Mouse (Mus musculus) heart, embryonic 16.5 days (tissue): ENCODE results near the gene Ccdc61. TPM values are rescaled to one million over a fixed set of nuclear protein-coding genes. Genes with fewer than 3 reads are reported as not detected.
A peak's percentile ranks its signal among the peaks of the same experiment; 100 is the strongest.

Experiments used
- ATAC-seq: fragments of 200-750 bp; cut with Nextera tagmentation; replicated peaks from 2 replicates; pipeline ENCODE4 v1.8.0; 2017; ENCODE audit warnings: moderate number of reproducible peaks; ENCODE audit not compliant: insufficient read depth, low FRiP score; ENCODE audit errors: extremely low read depth
- H3K27ac ChIP-seq: fragments of 300-500 bp; sonication (generic); 2 replicates; pipeline ENCODE4 v1.5.1; 2014; ENCODE audit warnings: mild to moderate bottlenecking, low read length, control low read depth, moderate library complexity
- H3K27me3 ChIP-seq: fragments of 300-500 bp; sonication (generic); 2 replicates; pipeline ENCODE4 v1.6.1; 2014; ENCODE audit warnings: low read length, mixed read lengths; ENCODE audit not compliant: control insufficient read depth, insufficient read depth
- H3K36me3 ChIP-seq: fragments of 300-500 bp; sonication (generic); 2 replicates; pipeline ENCODE4 v1.6.1; 2014; ENCODE audit not compliant: control insufficient read depth, insufficient read depth
- H3K4me1 ChIP-seq: fragments of 300-500 bp; sonication (generic); 2 replicates; pipeline ENCODE4 v1.6.1; 2014; ENCODE audit warnings: low read length, mixed read lengths; ENCODE audit not compliant: control insufficient read depth, insufficient read depth
- H3K4me2 ChIP-seq: fragments of 300-500 bp; sonication (generic); 2 replicates; pipeline ENCODE4 v1.6.1; 2014; ENCODE audit warnings: low read depth, mild to moderate bottlenecking, control low read depth, low read length
- H3K4me3 ChIP-seq: fragments of 300-500 bp; sonication (generic); 2 replicates; pipeline ENCODE4 v1.5.1; 2014; ENCODE audit warnings: mild to moderate bottlenecking, control low read depth, low read length
- H3K9ac ChIP-seq: fragments of 300-500 bp; sonication (generic); 2 replicates; pipeline ENCODE4 v1.6.1; 2014; ENCODE audit warnings: low read length, control low read depth
- H3K9me3 ChIP-seq: fragments of 300-500 bp; sonication (generic); replicated peaks from 2 replicates; pipeline ENCODE4 v1.6.1; 2016; ENCODE audit warnings: low read length; ENCODE audit not compliant: control insufficient read depth
- WGBS: fragments of 180-500 bp; shearing (Covaris S2); extraction: QIAGEN DNeasy Blood & Tissue Kit; methylation state at CpG from one replicate; pipeline ENCODE4 v1.1.7; 2014; 5-methylcytosine and 5-hydroxymethylcytosine counted together
- polyA plus RNA-seq: library from polyadenylated mRNA; unstranded; fragments of >200 nt; fragmentation: Nextera tagmentation; extraction: Ambion mirVana; gene quantifications from 2 replicates; pipeline ENCODE4 v1.2.1, GENCODE M21; 2015

Ccdc61 gene
- polyA plus RNA-seq, 1 experiment from 2014 or later = 21.7 TPM

DNA sequence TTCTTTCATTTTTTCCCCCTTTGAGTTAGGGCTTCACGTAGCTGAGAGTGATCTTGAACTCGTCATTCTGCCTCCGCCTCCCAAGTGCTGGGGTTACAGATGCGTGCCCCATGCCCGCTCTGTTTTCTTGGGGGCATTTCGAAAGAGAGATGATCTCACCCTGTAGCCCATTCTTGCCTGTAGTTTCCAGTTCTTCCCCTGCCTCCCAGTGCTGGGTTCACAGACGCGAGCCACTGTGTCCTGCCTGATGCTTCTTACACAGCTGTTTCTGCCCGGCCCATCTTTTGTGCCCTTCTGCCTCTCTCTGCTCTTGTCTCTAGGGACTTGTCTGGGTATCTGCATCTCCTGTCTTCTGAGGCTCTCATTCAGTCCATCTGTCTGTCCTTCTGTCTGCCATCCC, 32.6 kb upstream of the Ccdc61 start:
- H3K36me3 ChIP-seq = no peaks in the 10 kb centered on the region
- H3K27ac ChIP-seq = no peak overlapping the region
- no peak overlapping the region for H3K4me2 ChIP-seq
- no peak for ATAC-seq
- H3K9ac ChIP-seq = no peak overlapping the region
- no peaks in the 10 kb centered on the region for H3K9me3 ChIP-seq
- H3K27me3 ChIP-seq = no peaks in the 10 kb centered on the region
- WGBS = 55% methylated on average over 9 of the region's 9 CpGs
- no peak overlapping the region for H3K4me3 ChIP-seq
- no peaks in the 10 kb centered on the region for H3K4me1 ChIP-seq

DNA sequence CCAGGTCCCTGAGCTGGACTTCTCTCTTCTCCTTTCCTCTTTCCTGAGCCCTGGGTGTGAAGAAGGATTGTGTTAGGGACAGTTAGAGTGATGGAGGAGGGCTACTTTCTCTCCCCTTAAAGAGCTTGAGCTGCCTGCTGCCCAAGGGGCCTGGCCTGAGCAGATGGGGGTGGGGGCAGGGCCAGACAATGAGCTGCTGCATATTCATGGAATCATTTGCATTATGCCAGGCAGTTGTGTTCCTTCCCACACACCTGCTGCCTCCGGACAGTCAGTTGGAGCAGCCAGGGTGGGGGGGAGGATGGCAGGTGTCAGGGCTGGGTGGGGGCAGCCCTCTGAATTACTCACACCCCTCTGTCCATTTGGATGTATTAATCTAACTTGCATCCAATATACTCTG, 32.2 kb upstream of the Ccdc61 start:
- no peaks in the 10 kb centered on the region for H3K36me3 ChIP-seq
- no peak overlapping the region for H3K9ac ChIP-seq
- H3K27me3 ChIP-seq = no peaks in the 10 kb centered on the region
- ATAC-seq = no peak
- no peaks in the 10 kb centered on the region for H3K9me3 ChIP-seq
- H3K4me2 ChIP-seq = no peak overlapping the region
- no peak overlapping the region for H3K4me3 ChIP-seq
- no peaks in the 10 kb centered on the region for H3K4me1 ChIP-seq
- no peak overlapping the region for H3K27ac ChIP-seq
- 33% methylated on average over 1 of the region's 1 CpGs for WGBS

DNA sequence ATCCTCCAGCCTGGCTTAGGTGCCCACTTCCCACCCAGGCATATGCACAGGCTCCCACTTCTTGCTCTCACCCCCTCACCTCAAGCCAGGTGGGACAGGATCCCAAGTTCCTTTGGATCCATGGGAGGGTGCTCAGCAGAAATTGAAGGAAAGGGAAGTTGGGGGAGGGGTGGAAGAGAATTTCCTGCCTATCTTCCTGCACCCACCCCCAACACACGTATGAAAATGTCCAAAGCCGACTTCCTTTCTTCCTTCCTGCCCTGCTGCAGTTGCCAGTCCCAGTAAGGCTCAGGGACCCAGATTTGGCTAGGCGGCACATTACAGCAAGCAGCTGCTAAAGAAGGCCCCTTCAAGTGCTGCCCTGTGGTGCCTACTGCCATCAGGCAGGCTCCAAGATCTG, 17.5 kb upstream of the Ccdc61 start:
- Histone ChIP-seq H3K9me3 (no peaks in the 10 kb centered on the region), H3K9ac (0 out of 2 replicates have a peak overlapping the region, but pooled peaks have one; percentile 22), H3K4me3 (peak overlapping the region; percentile 64), H3K27ac (peak overlapping the region; percentile 60), H3K27me3 (peaks cover 36% of the 10 kb centered on the region), H3K36me3 (no peaks in the 10 kb centered on the region), H3K4me1 (peaks cover 6% of the 10 kb centered on the region; the same call in 1 of the 2 replicates), H3K4me2 (peak overlapping the region; percentile 86)
- 24% methylated on average over 3 of the region's 3 CpGs for WGBS
- ATAC-seq = no peak

DNA sequence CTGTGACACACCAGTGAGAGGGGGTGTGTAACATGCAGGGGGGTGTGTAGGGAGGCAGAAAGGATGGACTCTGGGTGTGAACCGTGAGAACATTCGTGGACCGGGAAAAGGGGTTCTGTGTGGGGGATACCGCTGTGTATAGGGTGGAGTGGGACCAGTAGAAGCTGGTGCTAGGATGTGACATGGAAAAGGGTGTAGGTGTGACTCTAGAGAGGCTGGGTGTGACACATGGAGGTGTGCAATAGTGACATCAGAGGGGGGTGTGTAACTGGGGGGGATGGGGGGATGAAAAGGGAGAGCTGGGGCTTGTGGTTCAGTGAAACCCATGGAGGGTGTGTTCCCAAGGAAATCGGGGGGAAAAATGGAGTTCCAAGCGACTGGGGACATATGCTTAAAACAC, 16.7 kb upstream of the Ccdc61 start:
- peak overlapping the region; percentile 64 for H3K4me3 ChIP-seq
- no peak overlapping the region for H3K9ac ChIP-seq
- no peak for ATAC-seq
- WGBS = 46% methylated on average over 6 of the region's 6 CpGs
- H3K27ac ChIP-seq = peak overlapping the region; percentile 60; the same call in 1 of the 2 replicates
- peaks cover 6% of the 10 kb centered on the region; the same call in 1 of the 2 replicates for H3K4me1 ChIP-seq
- no peaks in the 10 kb centered on the region for H3K36me3 ChIP-seq
- peak overlapping the region; percentile 86 for H3K4me2 ChIP-seq
- peaks cover 40% of the 10 kb centered on the region for H3K27me3 ChIP-seq
- no peaks in the 10 kb centered on the region for H3K9me3 ChIP-seq

DNA sequence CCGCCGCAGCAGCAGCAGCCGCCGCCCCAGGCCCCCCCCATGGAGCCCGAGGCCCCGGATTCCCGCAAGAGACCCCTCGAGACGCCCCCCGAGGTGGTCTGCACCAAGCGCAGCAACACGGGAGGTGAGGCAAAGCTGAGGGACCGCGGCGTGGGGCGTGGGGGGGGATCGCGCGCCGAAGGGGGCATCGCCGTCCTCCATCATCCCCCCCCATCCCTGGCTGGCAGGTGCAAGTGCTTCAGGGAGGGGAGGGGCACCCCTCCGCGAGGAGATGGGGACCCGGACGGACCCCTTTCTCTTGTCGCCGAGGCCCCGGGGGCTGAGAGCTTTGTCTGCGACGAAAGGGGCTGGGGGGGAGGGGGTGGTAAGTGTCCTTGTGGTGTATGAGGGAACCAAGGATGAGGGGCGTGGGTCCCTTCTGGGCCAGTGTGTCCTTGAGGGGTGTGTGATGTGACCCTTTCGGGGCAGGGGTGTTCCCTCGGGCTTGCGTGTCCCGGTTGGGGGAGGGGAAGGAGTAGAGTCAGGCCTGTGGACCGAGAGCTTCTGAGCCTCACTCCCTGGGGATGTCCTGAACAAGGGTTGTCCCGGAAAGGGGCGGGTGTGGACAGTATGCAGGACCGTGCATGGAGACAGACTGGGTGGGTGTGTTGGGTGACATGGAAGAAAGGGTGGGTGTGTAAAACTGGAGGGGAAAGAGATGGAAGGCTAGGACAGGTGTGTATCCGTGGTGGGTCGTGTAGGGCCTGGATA, 16.0 kb upstream of the Ccdc61 start:
- Histone ChIP-seq H3K27ac (peak overlapping the region; percentile 64), H3K4me2 (peak overlapping the region; percentile 86), H3K36me3 (no peaks in the 10 kb centered on the region), H3K9ac (peak overlapping the region; percentile 69), H3K9me3 (no peaks in the 10 kb centered on the region), H3K4me3 (peak overlapping the region; percentile 64), H3K4me1 (peaks cover 6% of the 10 kb centered on the region; the same call in 1 of the 2 replicates), H3K27me3 (peaks cover 43% of the 10 kb centered on the region)
- ATAC-seq = 0 out of 2 replicates have a peak, but pooled peaks have one; percentile 1
- 4% methylated on average over 36 of the region's 42 CpGs for WGBS

DNA sequence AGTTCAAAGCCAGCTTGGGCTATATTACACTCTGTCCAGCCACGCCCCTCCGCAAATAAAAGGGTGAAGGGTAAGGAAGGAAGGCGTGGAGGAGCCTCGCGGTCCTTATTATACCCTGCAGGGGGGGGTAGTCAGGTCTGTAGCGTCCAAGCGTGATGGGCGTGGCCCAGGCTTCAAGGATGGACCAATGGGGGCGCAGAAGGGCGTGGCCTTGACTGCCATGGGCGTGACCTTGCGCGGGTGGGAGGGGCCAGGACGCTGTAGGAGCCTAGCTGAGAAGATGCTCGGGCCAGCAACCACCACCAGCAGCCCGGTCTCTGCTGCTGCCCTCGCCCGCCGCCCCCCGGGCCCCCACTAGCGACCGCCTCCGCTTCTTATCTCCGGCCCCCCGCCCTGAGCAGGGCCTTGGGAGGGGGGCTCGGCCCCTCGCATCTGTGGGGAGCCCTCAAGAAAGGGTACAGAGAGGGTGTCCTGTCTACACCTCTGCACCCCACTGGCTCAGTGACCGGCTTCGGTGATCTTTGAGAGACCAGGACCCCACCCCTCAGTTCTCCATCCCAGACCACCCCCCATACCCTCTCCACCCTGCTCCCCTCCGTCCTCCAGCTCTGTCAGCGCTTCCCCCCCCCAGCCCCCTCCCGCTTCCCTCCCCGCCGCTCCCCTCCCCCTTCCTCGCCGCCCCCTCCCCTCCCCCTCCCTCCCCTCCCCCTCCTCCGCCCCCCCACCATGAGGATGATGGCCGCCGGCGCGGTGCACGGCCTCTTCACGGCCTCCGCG, 15.1 kb upstream of the Ccdc61 start, which contains the start of gene Nova2:
Nova2 (plus strand) TSS at position 727 of the 777 bp plus-strand sequence.
- Histone ChIP-seq H3K27ac (peak within 1 kb of the TSS; percentile 64), H3K4me2 (peak within 1 kb of the TSS; percentile 86), H3K27me3 (peaks cover 47% of the 10 kb centered on the region)

DNA sequence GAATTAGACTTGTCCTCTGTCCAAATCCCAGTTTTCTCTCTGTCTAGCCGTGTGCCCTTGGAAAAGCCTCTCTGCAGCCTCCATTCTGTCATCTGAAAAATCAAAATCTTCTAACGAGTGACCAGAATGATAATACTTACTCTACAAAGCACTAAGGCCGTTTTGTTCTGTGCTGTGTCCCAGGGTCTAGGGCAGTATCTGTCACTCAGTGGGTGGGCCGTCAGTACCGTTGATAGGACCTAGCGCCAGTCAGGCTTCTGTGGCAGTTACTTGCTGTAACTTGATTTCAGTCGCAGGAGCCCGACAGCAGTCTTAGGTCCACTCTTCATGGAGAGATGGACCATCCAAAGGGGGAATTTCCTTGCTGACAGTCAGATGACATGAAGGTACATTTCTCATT, 14.1 kb upstream of the Ccdc61 start:
- Histone ChIP-seq H3K27me3 (peaks cover 47% of the 10 kb centered on the region), H3K4me3 (no peak overlapping the region), H3K9ac (no peak overlapping the region), H3K36me3 (no peaks in the 10 kb centered on the region), H3K27ac (no peak overlapping the region), H3K9me3 (no peaks in the 10 kb centered on the region), H3K4me2 (no peak overlapping the region), H3K4me1 (peaks cover 6% of the 10 kb centered on the region; the same call in 1 of the 2 replicates)
- WGBS = 13% methylated on average over 8 of the region's 8 CpGs
- ATAC-seq = no peak

More for the DNA sequence above, 15.1 kb upstream of the Ccdc61 start, which contains the start of gene Nova2:
- peaks cover 6% of the 10 kb centered on the region; the same call in 1 of the 2 replicates for H3K4me1 ChIP-seq
- H3K36me3 ChIP-seq = no peaks in the 10 kb centered on the region
- under 1% methylated on average over 21 of the region's 45 CpGs for WGBS
- H3K9me3 ChIP-seq = no peaks in the 10 kb centered on the region
- ATAC-seq = peak; percentile 85
- H3K4me3 ChIP-seq = peak within 1 kb of the TSS; percentile 64
- peak within 1 kb of the TSS; percentile 69 for H3K9ac ChIP-seq

DNA sequence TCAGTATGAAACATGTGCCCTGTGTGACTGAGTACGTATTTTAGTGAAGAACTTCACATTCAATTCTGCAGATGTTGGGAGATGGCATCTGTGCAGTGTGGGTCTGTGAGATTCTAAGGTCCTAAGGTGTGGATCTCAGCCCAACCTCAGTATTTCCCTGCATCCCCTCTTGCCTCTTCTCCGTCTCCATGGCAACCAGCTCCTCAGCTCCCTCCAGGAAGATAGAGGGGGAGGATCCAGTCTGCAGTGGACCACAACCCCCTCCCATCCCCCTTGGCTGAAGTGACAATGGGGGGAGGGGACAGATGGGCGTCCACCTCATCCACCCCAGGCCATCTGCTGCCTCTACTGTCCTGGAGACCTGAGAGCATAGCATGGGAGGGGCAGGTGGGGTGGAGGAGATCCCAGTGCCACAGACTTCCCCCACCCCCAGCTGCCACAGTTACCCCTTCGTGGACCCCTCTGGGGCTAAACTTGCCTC, 13.5 kb upstream of the Ccdc61 start:
- WGBS = 30% methylated on average over 4 of the region's 4 CpGs
- Histone ChIP-seq H3K27me3 (peaks cover 45% of the 10 kb centered on the region), H3K4me1 (peaks cover 6% of the 10 kb centered on the region; the same call in 1 of the 2 replicates), H3K4me2 (no peak overlapping the region), H3K36me3 (no peaks in the 10 kb centered on the region), H3K27ac (no peak overlapping the region), H3K9me3 (no peaks in the 10 kb centered on the region), H3K4me3 (no peak overlapping the region), H3K9ac (no peak overlapping the region)
- no peak for ATAC-seq
